Mouse (Mus musculus): Measurements from ENCODE around the gene Egln2.

Gene Egln2

GRCm38 (mm10) chr7:27174896-27175295 lies 8.3 kb upstream of the Egln2 start:
- DNase-seq (ENCODE audit: low spot score): no peak

GRCm38 (mm10) chr7:27174496-27174895 lies 7.9 kb upstream of the Egln2 start:
- DNase-seq (ENCODE audit: low spot score): no peak

- DNase-seq (ENCODE audit: low spot score): no peak
Observed at GRCm38 (mm10) chr7:27170981-27171380, 4.4 kb upstream of the Egln2 start.

- DNase-seq (ENCODE audit: low spot score): no peak
Observed at GRCm38 (mm10) chr7:27168371-27168770, 1.8 kb upstream of the Egln2 start.

GRCm38 (mm10) chr7:27167475-27168094 lies 983 bp upstream of the Egln2 start:
- DNase-seq (ENCODE audit: low spot score): no peak

GRCm38 (mm10) chr7:27166229-27166613 lies 381 bp downstream of the Egln2 start:
- peak; percentile 87 for DNase-seq (ENCODE audit: low spot score)

GRCm38 (mm10) chr7:27165696-27166095 lies 906 bp downstream of the Egln2 start:
- DNase-seq (ENCODE audit: low spot score): no peak

- DNase-seq (ENCODE audit: low spot score): no peak
Observed at GRCm38 (mm10) chr7:27165007-27165655, 1.5 kb downstream of the Egln2 start.

- DNase-seq (ENCODE audit: low spot score): no peak
Observed at GRCm38 (mm10) chr7:27164112-27164947, 2.3 kb downstream of the Egln2 start.

- no peak for DNase-seq (ENCODE audit: low spot score)
Observed at GRCm38 (mm10) chr7:27163450-27163805, 3.2 kb downstream of the Egln2 start.

GRCm38 (mm10) chr7:27162780-27163449 lies 3.7 kb downstream of the Egln2 start:
- no peak for DNase-seq (ENCODE audit: low spot score)

GRCm38 (mm10) chr7:27161744-27162143 lies 4.9 kb downstream of the Egln2 start:
- no peak for DNase-seq (ENCODE audit: low spot score)

GRCm38 (mm10) chr7:27160921-27161320 lies 5.7 kb downstream of the Egln2 start:
- DNase-seq (ENCODE audit: low spot score): no peak

GRCm38 (mm10) chr7:27159882-27160281 lies 6.7 kb downstream of the Egln2 start:
- peak; percentile 88 for DNase-seq (ENCODE audit: low spot score)

- no peak for DNase-seq (ENCODE audit: low spot score)
Observed at GRCm38 (mm10) chr7:27159256-27159655, 7.3 kb downstream of the Egln2 start.

- no peak for DNase-seq (ENCODE audit: low spot score)
Observed at GRCm38 (mm10) chr7:27158171-27158570, 8.4 kb downstream of the Egln2 start.

- DNase-seq (ENCODE audit: low spot score): no peak
Observed at GRCm38 (mm10) chr7:27156005-27156404, 10.6 kb downstream of the Egln2 start.

GRCm38 (mm10) chr7:27153205-27153764 lies 13.3 kb downstream of the Egln2 start, which contains the start of gene Cyp2t4:
Gene Cyp2t4 (plus strand): TSS chr7:27153714.
- no peak for DNase-seq (ENCODE audit: low spot score)

GRCm38 (mm10) chr7:27136410-27136996 lies 30.1 kb downstream of the Egln2 start:
- DNase-seq (ENCODE audit: low spot score): no peak

GRCm38 (mm10) chr7:27133757-27134156 lies 32.8 kb downstream of the Egln2 start:
- DNase-seq (ENCODE audit: low spot score): no peak

- DNase-seq (ENCODE audit: low spot score): no peak
Observed at GRCm38 (mm10) chr7:27133156-27133555, 33.4 kb downstream of the Egln2 start.

GRCm38 (mm10) chr7:27132588-27132987 lies 34.0 kb downstream of the Egln2 start:
- peak; percentile 79 for DNase-seq (ENCODE audit: low spot score)
